Mouse (Mus musculus): ENCODE measurements at regions not wholly inside any gene's neighbourhood (a gene's known extent, or its start where the extent isn't known, plus 50 kb on each side); places are given as distances from the start of the nearest gene placed in this dataset.

- no peak for DNase-seq (ENCODE audit: low read depth, low spot score)
Measured at GRCm38 (mm10) chr13:43967516-43967915, 182.9 kb downstream of the Cd83 start.

- no peak for DNase-seq (ENCODE audit: low read depth, low spot score)
Measured at GRCm38 (mm10) chr13:43972906-43973305, 188.3 kb downstream of the Cd83 start.

- no peak for DNase-seq (ENCODE audit: low read depth, low spot score)
Measured at GRCm38 (mm10) chr13:43975281-43975680, 190.7 kb downstream of the Cd83 start.

GRCm38 (mm10) chr13:43975801-43976200, 191.2 kb downstream of the Cd83 start:
- no peak for DNase-seq (ENCODE audit: low read depth, low spot score)

GRCm38 (mm10) chr13:43976676-43977075, 192.1 kb downstream of the Cd83 start:
- DNase-seq (ENCODE audit: low read depth, low spot score): no peak

- no peak for DNase-seq (ENCODE audit: low read depth, low spot score)
Measured at GRCm38 (mm10) chr13:43987338-43987737, 202.8 kb downstream of the Cd83 start.

GRCm38 (mm10) chr13:43988421-43988820, 203.8 kb downstream of the Cd83 start:
- DNase-seq (ENCODE audit: low read depth, low spot score): no peak

GRCm38 (mm10) chr13:43990281-43991101, 205.9 kb downstream of the Cd83 start:
- no peak for DNase-seq (ENCODE audit: low read depth, low spot score)

- DNase-seq (ENCODE audit: low read depth, low spot score): no peak
Measured at GRCm38 (mm10) chr13:43991774-43992173, 207.2 kb downstream of the Cd83 start.

- DNase-seq (ENCODE audit: low read depth, low spot score): no peak
Measured at GRCm38 (mm10) chr13:43992968-43993367, 208.4 kb downstream of the Cd83 start.

- DNase-seq (ENCODE audit: low read depth, low spot score): no peak
Measured at GRCm38 (mm10) chr13:43994361-43994760, 209.8 kb downstream of the Cd83 start.

GRCm38 (mm10) chr13:43995623-43996022, 211.0 kb downstream of the Cd83 start:
- no peak for DNase-seq (ENCODE audit: low read depth, low spot score)

- no peak for DNase-seq (ENCODE audit: low read depth, low spot score)
Measured at GRCm38 (mm10) chr13:44001861-44002545, 217.4 kb downstream of the Cd83 start.

- DNase-seq (ENCODE audit: low read depth, low spot score): no peak
Measured at GRCm38 (mm10) chr13:44012868-44013267, 228.3 kb downstream of the Cd83 start.

GRCm38 (mm10) chr13:44018489-44019303, 234.1 kb downstream of the Cd83 start:
- peak; percentile 64 for DNase-seq (ENCODE audit: low read depth, low spot score)

- DNase-seq (ENCODE audit: low read depth, low spot score): no peak
Measured at GRCm38 (mm10) chr13:44019304-44019583, 234.7 kb downstream of the Cd83 start.

- no peak for DNase-seq (ENCODE audit: low read depth, low spot score)
Measured at GRCm38 (mm10) chr13:44020851-44021250, 236.3 kb downstream of the Cd83 start.

- DNase-seq (ENCODE audit: low read depth, low spot score): no peak
Measured at GRCm38 (mm10) chr13:44022106-44022505, 237.5 kb downstream of the Cd83 start.

- DNase-seq (ENCODE audit: low read depth, low spot score): no peak
Measured at GRCm38 (mm10) chr13:44024612-44025011, 240.0 kb downstream of the Cd83 start.

GRCm38 (mm10) chr13:44026321-44027255, 242.0 kb downstream of the Cd83 start:
- no peak for DNase-seq (ENCODE audit: low read depth, low spot score)

GRCm38 (mm10) chr13:44028081-44028480, 243.5 kb downstream of the Cd83 start:
- DNase-seq (ENCODE audit: low read depth, low spot score): no peak
